Mouse (Mus musculus) limb, embryonic 11.5 days (tissue): ENCODE measurements around the gene Lrrc7. TPM values are rescaled to one million over a fixed set of nuclear protein-coding genes. Genes with fewer than 3 reads are reported as not detected.
"Not testable (repeated sequence)": the region's sequence is repeated elsewhere in the genome, so short reads cannot be mapped to it uniquely, and the experiment has no call there.

Experiments
- ATAC-seq: fragments of 200-750 bp; cut with Nextera tagmentation; 2 replicates; pipeline ENCODE4 v1.8.0; 2017; ENCODE audit warnings: low read depth; ENCODE audit not compliant: insufficient number of reproducible peaks, low FRiP score, low TSS enrichment
- DNase-seq: peaks from one replicate; pipeline ENCODE4 v3.0.0-alpha.2; 2015; ENCODE audit warnings: low spot score
- H3K27ac ChIP-seq: fragments of 300-500 bp; sonication (generic); replicated peaks from 2 replicates; pipeline ENCODE4 v1.5.1; 2014; ENCODE audit warnings: low read depth, mild to moderate bottlenecking, low read length
- H3K27me3 ChIP-seq: fragments of 300-500 bp; sonication (generic); 2 replicates; pipeline ENCODE4 v1.6.1; 2014; ENCODE audit warnings: mild to moderate bottlenecking, low read length, mixed read lengths; ENCODE audit not compliant: control insufficient read depth, insufficient read depth
- H3K36me3 ChIP-seq: fragments of 300-500 bp; sonication (generic); 2 replicates; pipeline ENCODE4 v1.6.1; 2014; ENCODE audit warnings: mild to moderate bottlenecking, low read length, moderate library complexity, mixed read lengths; ENCODE audit not compliant: control insufficient read depth, insufficient read depth
- H3K4me1 ChIP-seq: fragments of 300-500 bp; sonication (generic); 2 replicates; pipeline ENCODE4 v1.6.1; 2014; ENCODE audit warnings: low read length, mixed read lengths; ENCODE audit not compliant: control insufficient read depth, insufficient read depth
- H3K4me2 ChIP-seq: fragments of 300-500 bp; sonication (generic); 2 replicates; pipeline ENCODE4 v1.6.1; 2014; ENCODE audit warnings: low read depth, mild to moderate bottlenecking, moderate library complexity; ENCODE audit not compliant: severe bottlenecking
- H3K4me3 ChIP-seq: fragments of 300-500 bp; sonication (generic); 2 replicates; pipeline ENCODE4 v1.5.1; 2014; ENCODE audit warnings: low read depth, low read length
- H3K9ac ChIP-seq: fragments of 300-500 bp; sonication (generic); 2 replicates; pipeline ENCODE4 v1.6.1; 2014; ENCODE audit warnings: mild to moderate bottlenecking, low read length
- H3K9me3 ChIP-seq: fragments of 300-500 bp; sonication (generic); 2 replicates; pipeline ENCODE4 v1.6.1; 2016; ENCODE audit warnings: low read length; ENCODE audit not compliant: control insufficient read depth
- WGBS: fragments of 180-500 bp; shearing (Covaris S2); extraction: QIAGEN DNeasy Blood & Tissue Kit; methylation state at CpG from one replicate; pipeline ENCODE4 v1.1.7; 2014; 5-methylcytosine and 5-hydroxymethylcytosine counted together
- polyA plus RNA-seq: library from polyadenylated mRNA; unstranded; fragments of >200 nt; fragmentation: Nextera tagmentation; extraction: Ambion mirVana; gene quantifications from 2 replicates; pipeline ENCODE4 v1.2.1, GENCODE M21; 2014

The Lrrc7 gene
- polyA plus RNA-seq, 1 experiment from 2014 or later: 0.27 TPM

GRCm38 (mm10) chr3:158102530-158102929 lies 459.5 kb downstream of the Lrrc7 start:
- H3K9ac ChIP-seq, DNase-seq, H3K9me3 ChIP-seq, H3K4me2 ChIP-seq, ATAC-seq, H3K27ac ChIP-seq, H3K27me3 ChIP-seq, H3K4me3 ChIP-seq, H3K36me3 ChIP-seq, H3K4me1 ChIP-seq: not testable (repeated sequence)
- 54% methylated on average over 1 of the region's 1 CpGs for whole genome bisulfite sequencing

- not testable (repeated sequence) for H3K4me3 ChIP-seq, H3K36me3 ChIP-seq, ATAC-seq, DNase-seq, H3K4me2 ChIP-seq, H3K9me3 ChIP-seq, H3K27me3 ChIP-seq, H3K9ac ChIP-seq, H3K27ac ChIP-seq, H3K4me1 ChIP-seq
- 83% methylated on average over 8 of the region's 10 CpGs for WGBS
Measured at GRCm38 (mm10) chr3:158102043-158102442, 460.0 kb downstream of the Lrrc7 start.

- Histone ChIP-seq H3K9me3 (no peaks in the 10 kb centered on the region), H3K4me1 (no peaks in the 10 kb centered on the region), H3K27ac (no peak overlapping the region), H3K36me3 (no peaks in the 10 kb centered on the region), H3K27me3 (no peaks in the 10 kb centered on the region), H3K9ac (no peak overlapping the region), H3K4me2 (no peak overlapping the region), H3K4me3 (no peak overlapping the region)
- DNase-seq (no peak), ATAC-seq (no peak)
- 83% methylated on average over 4 of the region's 4 CpGs for WGBS
Measured at GRCm38 (mm10) chr3:158093919-158094318, 468.1 kb downstream of the Lrrc7 start.

GRCm38 (mm10) chr3:158091601-158092000 lies 470.4 kb downstream of the Lrrc7 start:
- 87% methylated on average over 3 of the region's 3 CpGs for WGBS
- H3K4me2 ChIP-seq: no peak overlapping the region

GRCm38 (mm10) chr3:158077828-158078227 lies 484.2 kb downstream of the Lrrc7 start:
- Histone ChIP-seq H3K27ac (no peak overlapping the region), H3K4me2 (no peak overlapping the region), H3K4me1 (no peaks in the 10 kb centered on the region), H3K9me3 (no peaks in the 10 kb centered on the region), H3K4me3 (no peak overlapping the region), H3K9ac (no peak overlapping the region), H3K27me3 (no peaks in the 10 kb centered on the region), H3K36me3 (no peaks in the 10 kb centered on the region)
- 81% methylated on average over 5 of the region's 5 CpGs for WGBS
- DNase-seq: no peak
- ATAC-seq: no peak

More at GRCm38 (mm10) chr3:158091601-158092000, 470.4 kb downstream of the Lrrc7 start:
- H3K9ac ChIP-seq: no peak overlapping the region
- H3K36me3 ChIP-seq: no peaks in the 10 kb centered on the region
- DNase-seq (no peak), ATAC-seq (no peak)
- H3K27me3 ChIP-seq: no peaks in the 10 kb centered on the region
- H3K4me1 ChIP-seq: no peaks in the 10 kb centered on the region
- H3K27ac ChIP-seq: no peak overlapping the region
- no peak overlapping the region for H3K4me3 ChIP-seq
- no peaks in the 10 kb centered on the region for H3K9me3 ChIP-seq

- H3K9ac ChIP-seq: no peak overlapping the region
- H3K9me3 ChIP-seq: no peaks in the 10 kb centered on the region
- no peaks in the 10 kb centered on the region for H3K27me3 ChIP-seq
- WGBS: 41% methylated on average over 1 of the region's 1 CpGs
- ATAC-seq (no peak), DNase-seq (no peak)
- H3K36me3 ChIP-seq: no peaks in the 10 kb centered on the region
- no peak overlapping the region for H3K4me3 ChIP-seq
- H3K4me1 ChIP-seq: no peaks in the 10 kb centered on the region
- no peak overlapping the region for H3K27ac ChIP-seq
- no peak overlapping the region for H3K4me2 ChIP-seq
Measured at GRCm38 (mm10) chr3:158077380-158077772, 484.6 kb downstream of the Lrrc7 start.

GRCm38 (mm10) chr3:158076685-158077379 lies 485.2 kb downstream of the Lrrc7 start:
- ATAC-seq (no peak), DNase-seq (no peak)
- H3K4me1 ChIP-seq: no peaks in the 10 kb centered on the region
- H3K4me2 ChIP-seq: no peak overlapping the region
- H3K36me3 ChIP-seq: no peaks in the 10 kb centered on the region
- no peaks in the 10 kb centered on the region for H3K27me3 ChIP-seq
- no peaks in the 10 kb centered on the region for H3K9me3 ChIP-seq
- no peak overlapping the region for H3K9ac ChIP-seq
- H3K27ac ChIP-seq: no peak overlapping the region
- WGBS: 45% methylated on average over 4 of the region's 4 CpGs
- H3K4me3 ChIP-seq: no peak overlapping the region

GRCm38 (mm10) chr3:158075004-158075403 lies 487.0 kb downstream of the Lrrc7 start:
- Histone ChIP-seq H3K9ac (no peak overlapping the region), H3K4me3 (no peak overlapping the region), H3K27me3 (no peaks in the 10 kb centered on the region), H3K36me3 (no peaks in the 10 kb centered on the region), H3K4me2 (no peak overlapping the region), H3K27ac (no peak overlapping the region), H3K9me3 (no peaks in the 10 kb centered on the region), H3K4me1 (no peaks in the 10 kb centered on the region)
- DNase-seq: no peak
- 92% methylated on average over 2 of the region's 2 CpGs for WGBS
- no peak for ATAC-seq
